Mouse (Mus musculus) forebrain, postnatal 0 days (tissue): ENCODE measurements around the gene Nfx1. TPM values are rescaled to one million over a fixed set of nuclear protein-coding genes. Genes with fewer than 3 reads are reported as not detected.

Source experiments
- ATAC-seq: fragments of 200-750 bp; cut with Nextera tagmentation; 2 replicates; pipeline ENCODE4 v1.8.0; 2017; ENCODE audit warnings: mild to moderate bottlenecking, moderate library complexity
- DNase-seq: peaks from one replicate; pipeline ENCODE4 v3.0.0-alpha.2; 2015
- H3K27ac ChIP-seq: fragments of 300-500 bp; sonication (generic); 2 replicates; pipeline ENCODE4 v1.5.1; 2014; ENCODE audit warnings: low read depth, mild to moderate bottlenecking, antibody characterized with exemption, low read length, moderate library complexity, mixed read lengths
- H3K27me3 ChIP-seq: fragments of 300-500 bp; sonication (generic); 2 replicates; pipeline ENCODE4 v1.6.1; 2014; ENCODE audit warnings: mild to moderate bottlenecking, low read length, mixed read lengths; ENCODE audit not compliant: insufficient read depth
- H3K36me3 ChIP-seq: fragments of 300-500 bp; sonication (generic); 2 replicates; pipeline ENCODE4 v1.6.1; 2014; ENCODE audit warnings: mild to moderate bottlenecking, moderate library complexity; ENCODE audit not compliant: insufficient read depth
- H3K4me1 ChIP-seq: fragments of 300-500 bp; sonication (generic); 2 replicates; pipeline ENCODE4 v1.6.1; 2014; ENCODE audit warnings: antibody characterized with exemption; ENCODE audit not compliant: insufficient read depth
- H3K4me2 ChIP-seq: fragments of 300-500 bp; sonication (generic); 2 replicates; pipeline ENCODE4 v1.6.1; 2014; ENCODE audit warnings: low read depth, mild to moderate bottlenecking, moderate library complexity
- H3K4me3 ChIP-seq: fragments of 300-500 bp; sonication (generic); 2 replicates; pipeline ENCODE4 v1.5.1; 2014; ENCODE audit warnings: low read depth, low read length, mixed read lengths
- H3K9ac ChIP-seq: fragments of 300-500 bp; sonication (generic); 2 replicates; pipeline ENCODE4 v1.6.1; 2014; ENCODE audit warnings: mild to moderate bottlenecking
- H3K9me3 ChIP-seq: fragments of 300-500 bp; sonication (generic); 2 replicates; pipeline ENCODE4 v1.6.1; 2016; ENCODE audit warnings: low read length
- CTCF ChIP-seq: sonication (generic); IDR thresholded peaks from 2 replicates; pipeline ENCODE4 v1.5.1; 2016; ENCODE audit warnings: antibody characterized with exemption, control low read depth, low read depth
- WGBS: fragments of 180-500 bp; shearing (Covaris S2); extraction: QIAGEN DNeasy Blood & Tissue Kit; methylation state at CpG from one replicate; pipeline ENCODE4 v1.1.7; 2014; 5-methylcytosine and 5-hydroxymethylcytosine counted together
- polyA plus RNA-seq: library from polyadenylated mRNA; unstranded; fragments of >200 nt; fragmentation: Nextera tagmentation; extraction: Ambion mirVana; gene quantifications from 2 replicates; pipeline ENCODE4 v1.2.1, GENCODE M21; 2015
- total RNA-seq: library from RNA; depleted of rRNA; stranded (reverse); fragments of >200 nt; gene quantifications from 2 replicates; pipeline ENCODE4 v1.2.3, GENCODE M21; 2014

Nfx1 gene
- total and polyA plus RNA-seq, 2 experiments from 2014 or later = 68.4 to 92.1 TPM

GRCm38 (mm10) chr4:40997916-40998315 lies 27.2 kb downstream of the Nfx1 start:
- 91% methylated on average over 4 of the region's 4 CpGs for WGBS
- DNase-seq = no peak
- no peak for TF ChIP-seq CTCF

GRCm38 (mm10) chr4:41000271-41000670 lies 29.6 kb downstream of the Nfx1 start:
- Histone ChIP-seq H3K4me3 (no peak overlapping the region), H3K4me1 (no peaks in the 10 kb centered on the region), H3K27me3 (no peaks in the 10 kb centered on the region), H3K9me3 (no peaks in the 10 kb centered on the region), H3K9ac (no peak overlapping the region), H3K4me2 (no peak overlapping the region), H3K27ac (no peak overlapping the region), H3K36me3 (peaks cover 87% of the 10 kb centered on the region)
- WGBS = 88% methylated on average over 1 of the region's 1 CpGs
- no peak for TF ChIP-seq CTCF
- ATAC-seq (no peak), DNase-seq (no peak)

More at GRCm38 (mm10) chr4:40997916-40998315, 27.2 kb downstream of the Nfx1 start:
- Histone ChIP-seq H3K9me3 (no peaks in the 10 kb centered on the region), H3K27me3 (no peaks in the 10 kb centered on the region), H3K4me3 (no peak overlapping the region), H3K36me3 (peaks cover 84% of the 10 kb centered on the region), H3K9ac (no peak overlapping the region), H3K27ac (no peak overlapping the region), H3K4me2 (no peak overlapping the region), H3K4me1 (no peaks in the 10 kb centered on the region)
- no peak for ATAC-seq

GRCm38 (mm10) chr4:41000842-41001639 lies 30.3 kb downstream of the Nfx1 start:
- no peak for TF ChIP-seq CTCF
- H3K9me3 ChIP-seq = no peaks in the 10 kb centered on the region
- DNase-seq = no peak
- H3K36me3 ChIP-seq = peaks cover 82% of the 10 kb centered on the region
- H3K4me3 ChIP-seq = no peak overlapping the region
- H3K27ac ChIP-seq = no peak overlapping the region
- no peaks in the 10 kb centered on the region for H3K27me3 ChIP-seq
- no peak overlapping the region for H3K4me2 ChIP-seq
- no peak overlapping the region for H3K9ac ChIP-seq
- ATAC-seq = no peak
- no peaks in the 10 kb centered on the region for H3K4me1 ChIP-seq
- 91% methylated on average over 9 of the region's 9 CpGs for WGBS

- 96% methylated on average over 3 of the region's 3 CpGs for WGBS
- no peaks in the 10 kb centered on the region for H3K27me3 ChIP-seq
- H3K4me2 ChIP-seq = no peak overlapping the region
- no peak overlapping the region for H3K27ac ChIP-seq
- DNase-seq = no peak
- no peak overlapping the region for H3K4me3 ChIP-seq
- no peak overlapping the region for H3K9ac ChIP-seq
- ATAC-seq = no peak
- H3K4me1 ChIP-seq = no peaks in the 10 kb centered on the region
- H3K36me3 ChIP-seq = peaks cover 75% of the 10 kb centered on the region
- H3K9me3 ChIP-seq = no peaks in the 10 kb centered on the region
- TF ChIP-seq CTCF = no peak
Observed at GRCm38 (mm10) chr4:41013351-41013750, 42.6 kb downstream of the Nfx1 start.

GRCm38 (mm10) chr4:41015798-41016197 lies 45.1 kb downstream of the Nfx1 start:
- H3K4me1 ChIP-seq = no peaks in the 10 kb centered on the region
- no peak for ATAC-seq
- peaks cover 62% of the 10 kb centered on the region for H3K36me3 ChIP-seq
- no peak overlapping the region for H3K27ac ChIP-seq
- H3K27me3 ChIP-seq = no peaks in the 10 kb centered on the region
- H3K4me2 ChIP-seq = no peak overlapping the region
- DNase-seq = no peak
- H3K4me3 ChIP-seq = no peak overlapping the region
- no peaks in the 10 kb centered on the region for H3K9me3 ChIP-seq
- H3K9ac ChIP-seq = no peak overlapping the region
- TF ChIP-seq CTCF = no peak
- WGBS = 93% methylated on average over 5 of the region's 5 CpGs

- no peaks in the 10 kb centered on the region for H3K4me1 ChIP-seq
- 86% methylated on average over 5 of the region's 5 CpGs for WGBS
- no peaks in the 10 kb centered on the region for H3K9me3 ChIP-seq
- H3K36me3 ChIP-seq = peaks cover 45% of the 10 kb centered on the region
- H3K27me3 ChIP-seq = no peaks in the 10 kb centered on the region
- no peak overlapping the region for H3K9ac ChIP-seq
- H3K4me2 ChIP-seq = no peak overlapping the region
- no peak for DNase-seq
- H3K27ac ChIP-seq = no peak overlapping the region
- ATAC-seq = no peak
- H3K4me3 ChIP-seq = no peak overlapping the region
- TF ChIP-seq CTCF = no peak
Observed at GRCm38 (mm10) chr4:41021094-41021493, 50.4 kb downstream of the Nfx1 start.

GRCm38 (mm10) chr4:41026086-41026787 lies 55.5 kb downstream of the Nfx1 start:
- DNase-seq = no peak
- ATAC-seq = no peak
- no peak overlapping the region for H3K27ac ChIP-seq
- H3K9me3 ChIP-seq = no peaks in the 10 kb centered on the region
- 67% methylated on average over 8 of the region's 8 CpGs for WGBS
- H3K36me3 ChIP-seq = peaks cover 26% of the 10 kb centered on the region
- no peak overlapping the region for H3K9ac ChIP-seq
- H3K4me2 ChIP-seq = no peak overlapping the region
- no peaks in the 10 kb centered on the region for H3K27me3 ChIP-seq
- no peaks in the 10 kb centered on the region for H3K4me1 ChIP-seq
- no peak for TF ChIP-seq CTCF
- H3K4me3 ChIP-seq = no peak overlapping the region
